10 mouse cellular contexts compared by ENCODE assay signal in the genomic region with DNA sequence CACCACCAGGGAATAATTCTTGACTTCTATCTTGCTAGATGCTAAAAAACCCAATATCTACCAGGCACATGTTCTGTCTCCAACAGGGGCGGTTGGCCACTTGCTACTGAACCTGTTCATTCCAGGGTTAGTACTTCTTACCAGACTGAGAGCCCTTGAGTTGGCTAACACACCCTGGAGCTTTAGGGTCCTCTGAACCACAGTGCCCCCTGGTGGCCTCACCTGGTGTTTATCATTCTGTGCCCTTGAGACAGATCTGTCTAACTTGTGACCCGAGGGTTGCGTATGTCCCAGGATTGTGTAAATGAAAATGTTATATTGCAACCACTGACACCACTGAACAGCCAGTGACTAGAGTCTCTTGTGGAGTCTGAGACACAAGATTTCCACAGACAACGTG. TPM values are rescaled to one million over a fixed set of nuclear protein-coding genes. Genes with fewer than 3 reads are reported as not detected.
DNase-seq lines count a peak whose midpoint lies in the region; ATAC-seq and TF ChIP-seq lines count a peak whose summit lies in the region.
"Had no signal": no experiment of that assay in that cellular context is flagged by ENCODE, and none has a peak within 500 bp of the region (broad histone marks: within the 10 kb centered on the region; RNA-seq: fewer than 3 reads in every experiment).

No protein-coding gene starts in this region.

- no peak overlapping the region for H3K27ac ChIP-seq in liver, embryonic 12.5 days
- H3K27ac ChIP-seq in embryonic fibroblast, embryonic 13.5 days (ENCODE audit: insufficient read depth, low read length): no peak overlapping the region
- H3K27ac ChIP-seq in kidney, postnatal 0 days: no peak overlapping the region
- H3K27ac ChIP-seq in liver, embryonic 13.5 days: no peak overlapping the region
- H3K27ac ChIP-seq: heart, embryonic 13.5 days; stomach, embryonic 15.5 days had no signal

- ATAC-seq in liver, embryonic 12.5 days: no peak
- ATAC-seq in kidney, postnatal 0 days (replicated peaks; ENCODE audit: low FRiP score, low read depth): 0 out of 2 replicates have a peak, but pooled peaks have one; percentile 29
- no peak for ATAC-seq in liver, embryonic 13.5 days (ENCODE audit: low read depth)

- DNase-seq in liver: peak; percentile 71
- DNase-seq in adrenal gland, postnatal 4 days (ENCODE audit: low spot score in 2 of 2): peak; percentile 19 to 54
- DNase-seq in kidney, postnatal 0 days (ENCODE audit: low spot score): peak; percentile 71
- DNase-seq in liver, embryonic 13.5 days: peak; percentile 45
- peak; percentile 50 for DNase-seq in right cerebral cortex, adult 18-20 months
- DNase-seq in urinary bladder, postnatal 25 days (ENCODE audit: low spot score): peak; percentile 59

- no peak overlapping the region for H3K4me2 ChIP-seq in liver, embryonic 12.5 days
- H3K4me2 ChIP-seq in kidney, postnatal 0 days (ENCODE audit: low read length): no peak overlapping the region
- no peak overlapping the region for H3K4me2 ChIP-seq in liver, embryonic 13.5 days
- H3K4me2 ChIP-seq: heart, embryonic 13.5 days; stomach, embryonic 15.5 days had no signal

- no peak for TF ChIP-seq POLR2A in embryonic fibroblast, embryonic 13.5 days (IDR thresholded peaks at IDR 0.05; ENCODE audit: low read depth, low read length)

- H3K27me3 ChIP-seq in liver, embryonic 12.5 days (replicated peaks): no peaks in the 10 kb centered on the region
- H3K27me3 ChIP-seq in kidney, postnatal 0 days (ENCODE audit: insufficient read depth, low read length): no peaks in the 10 kb centered on the region
- H3K27me3 ChIP-seq in liver, embryonic 13.5 days: no peaks in the 10 kb centered on the region
- H3K27me3 ChIP-seq: heart, embryonic 13.5 days; stomach, embryonic 15.5 days had no signal

- 53% methylated on average over 4 of the region's 4 CpGs for WGBS in liver, embryonic 12.5 days (ENCODE audit: insufficient replicate concordance)
- WGBS in kidney, postnatal 0 days: 51% methylated on average over 4 of the region's 4 CpGs
- 53% methylated on average over 4 of the region's 4 CpGs for WGBS in liver, embryonic 13.5 days (ENCODE audit: insufficient replicate concordance)

- no peak overlapping the region for H3K9ac ChIP-seq in liver, embryonic 12.5 days
- H3K9ac ChIP-seq in kidney, postnatal 0 days (ENCODE audit: low read depth, low read length): no peak overlapping the region
- H3K9ac ChIP-seq in liver, embryonic 13.5 days: no peak overlapping the region
- H3K9ac ChIP-seq: heart, embryonic 13.5 days; stomach, embryonic 15.5 days had no signal

- no peak overlapping the region for H3K4me3 ChIP-seq in liver, embryonic 12.5 days
- no peak overlapping the region for H3K4me3 ChIP-seq in embryonic fibroblast, embryonic 13.5 days (ENCODE audit: insufficient read depth, low read length)
- H3K4me3 ChIP-seq in kidney, postnatal 0 days (replicated peaks; ENCODE audit: low read depth, low read length): no peak overlapping the region
- H3K4me3 ChIP-seq in liver, embryonic 13.5 days (replicated peaks): no peak overlapping the region
- H3K4me3 ChIP-seq: heart, embryonic 13.5 days; stomach, embryonic 15.5 days had no signal

- no peaks in the 10 kb centered on the region for H3K9me3 ChIP-seq in liver, embryonic 12.5 days (replicated peaks)
- H3K9me3 ChIP-seq in kidney, postnatal 0 days (replicated peaks; ENCODE audit: low read length): no peaks in the 10 kb centered on the region
- H3K9me3 ChIP-seq in liver, embryonic 13.5 days (replicated peaks): no peaks in the 10 kb centered on the region
- H3K9me3 ChIP-seq: heart, embryonic 13.5 days; stomach, embryonic 15.5 days had no signal

- H3K36me3 ChIP-seq in liver, embryonic 12.5 days: peaks cover 13% of the 10 kb centered on the region
- H3K36me3 ChIP-seq in kidney, postnatal 0 days (ENCODE audit: insufficient read depth, low read length): no peaks in the 10 kb centered on the region
- H3K36me3 ChIP-seq in liver, embryonic 13.5 days: no peaks in the 10 kb centered on the region
- H3K36me3 ChIP-seq: stomach, embryonic 15.5 days had no signal

- TF ChIP-seq CTCF in embryonic fibroblast, embryonic 13.5 days (IDR thresholded peaks at IDR 0.05; ENCODE audit: borderline replicate concordance, insufficient read depth, low read length): peak; percentile 30; the same call in 1 of the 2 replicates
- TF ChIP-seq CTCF in kidney, postnatal 0 days (IDR thresholded peaks at IDR 0.05; ENCODE audit: low read depth): peak; percentile 87

- H3K4me1 ChIP-seq in liver, embryonic 12.5 days: peaks cover 5% of the 10 kb centered on the region
- H3K4me1 ChIP-seq in embryonic fibroblast, embryonic 13.5 days (ENCODE audit: control insufficient read depth, insufficient read depth, low read length): 0 out of 2 replicates have a peak, but pooled peaks cover 2% of the 10 kb centered on the region
- no peaks in the 10 kb centered on the region; the same call in 1 of the 2 replicates for H3K4me1 ChIP-seq in kidney, postnatal 0 days (replicated peaks; ENCODE audit: insufficient read depth, low read length)
- H3K4me1 ChIP-seq in liver, embryonic 13.5 days (replicated peaks): peaks cover 8% of the 10 kb centered on the region
- H3K4me1 ChIP-seq: stomach, embryonic 15.5 days had no signal

RNA-seq across cellular contexts. Expression of a gene that starts 41.1 kb away (rescaled TPM):
- 8.5 and 9.8 TPM in 2 replicates for polyA plus RNA-seq in liver, embryonic 12.5 days (2016; fragmentation: Nextera tagmentation; extraction: Ambion mirVana)
- total RNA-seq in adrenal gland, postnatal 4 days (2021): 1 to 10 TPM; 6.9 to 8.7 TPM
- 2.4 and 5.4 TPM in 2 replicates for polyA plus RNA-seq in embryonic fibroblast, embryonic 13.5 days (2011; ENCODE audit: insufficient read length, low read depth, missing spikeins)
- 3.3 and 3.8 TPM in 2 replicates for polyA plus RNA-seq in kidney, postnatal 0 days (2015; fragmentation: Nextera tagmentation; extraction: Ambion mirVana)
- 4.4 and 5.0 TPM in 2 replicates for polyA plus RNA-seq in liver, embryonic 13.5 days (2015; fragmentation: Nextera tagmentation; extraction: Ambion mirVana)
